Mouse (Mus musculus): ENCODE results near the gene Agpat3. TPM values are rescaled to one million over a fixed set of nuclear protein-coding genes. Genes with fewer than 3 reads are reported as not detected.

The Agpat3 gene
- polyA plus RNA-seq, 1 experiment from 2014 or later: 58.2 TPM

- Histone ChIP-seq H3K4me3 (no peak overlapping the region), H3K9ac (replicated peaks) (no peak overlapping the region), H3K27me3 (no peaks in the 10 kb centered on the region), H3K9me3 (no peaks in the 10 kb centered on the region), H3K4me2 (replicated peaks) (no peak overlapping the region), H3K36me3 (no peaks in the 10 kb centered on the region), H3K4me1 (no peaks in the 10 kb centered on the region), H3K27ac (replicated peaks) (no peak overlapping the region)
- WGBS: 92% methylated on average over 4 of the region's 4 CpGs
- no peak for ATAC-seq (ENCODE audit: low FRiP score, low read depth)
Observed at GRCm38 (mm10) chr10:78358266-78358665, 6.0 kb upstream of the Agpat3 start.

GRCm38 (mm10) chr10:78357742-78358141 is 5.5 kb upstream of the Agpat3 start:
- no peaks in the 10 kb centered on the region for H3K9me3 ChIP-seq
- H3K27me3 ChIP-seq: no peaks in the 10 kb centered on the region
- H3K27ac ChIP-seq (replicated peaks): no peak overlapping the region
- H3K4me1 ChIP-seq: no peaks in the 10 kb centered on the region
- 90% methylated on average over 5 of the region's 5 CpGs for WGBS
- H3K9ac ChIP-seq (replicated peaks): no peak overlapping the region
- H3K36me3 ChIP-seq: no peaks in the 10 kb centered on the region
- H3K4me3 ChIP-seq: no peak overlapping the region
- no peak overlapping the region for H3K4me2 ChIP-seq (replicated peaks)
- no peak for ATAC-seq (ENCODE audit: low FRiP score, low read depth)

- Histone ChIP-seq H3K4me1 (peaks cover 5% of the 10 kb centered on the region), H3K36me3 (no peaks in the 10 kb centered on the region), H3K27me3 (no peaks in the 10 kb centered on the region), H3K4me2 (replicated peaks) (no peak overlapping the region), H3K27ac (replicated peaks) (no peak overlapping the region), H3K4me3 (no peak overlapping the region), H3K9ac (replicated peaks) (no peak overlapping the region), H3K9me3 (no peaks in the 10 kb centered on the region)
- no peak for ATAC-seq (ENCODE audit: low FRiP score, low read depth)
- 92% methylated on average over 1 of the region's 1 CpGs for WGBS
Observed at GRCm38 (mm10) chr10:78355931-78356593, 3.8 kb upstream of the Agpat3 start.

- Histone ChIP-seq H3K9ac (replicated peaks) (no peak overlapping the region), H3K9me3 (no peaks in the 10 kb centered on the region), H3K27me3 (no peaks in the 10 kb centered on the region), H3K4me2 (replicated peaks) (no peak overlapping the region), H3K36me3 (no peaks in the 10 kb centered on the region), H3K4me3 (no peak overlapping the region), H3K27ac (replicated peaks) (no peak overlapping the region), H3K4me1 (peaks cover 20% of the 10 kb centered on the region)
- WGBS: 74% methylated on average over 4 of the region's 4 CpGs
- ATAC-seq (ENCODE audit: low FRiP score, low read depth): no peak
Observed at GRCm38 (mm10) chr10:78353196-78353595, 907 bp upstream of the Agpat3 start.

GRCm38 (mm10) chr10:78352666-78353030 is 359 bp upstream of the Agpat3 start:
- 22% methylated on average over 8 of the region's 8 CpGs for WGBS
- ATAC-seq (ENCODE audit: low FRiP score, low read depth): no peak; the same call in 1 of the 2 replicates

GRCm38 (mm10) chr10:78351564-78351886 is 764 bp downstream of the Agpat3 start:
- H3K9me3 ChIP-seq: no peaks in the 10 kb centered on the region
- 4% methylated on average over 13 of the region's 13 CpGs for WGBS
- ATAC-seq (ENCODE audit: low FRiP score, low read depth): no peak
- H3K27ac ChIP-seq (replicated peaks): no peak overlapping the region
- peaks cover 20% of the 10 kb centered on the region for H3K4me1 ChIP-seq
- H3K27me3 ChIP-seq: no peaks in the 10 kb centered on the region
- H3K4me3 ChIP-seq: peak overlapping the region; percentile 95
- H3K36me3 ChIP-seq: no peaks in the 10 kb centered on the region
- peak overlapping the region; percentile 97 for H3K9ac ChIP-seq (replicated peaks)
- H3K4me2 ChIP-seq (replicated peaks): peak overlapping the region; percentile 81

More at GRCm38 (mm10) chr10:78352666-78353030, 359 bp upstream of the Agpat3 start:
- no peaks in the 10 kb centered on the region for H3K27me3 ChIP-seq
- H3K4me2 ChIP-seq (replicated peaks): peak overlapping the region; percentile 81
- H3K27ac ChIP-seq (replicated peaks): peak overlapping the region; percentile 70
- no peaks in the 10 kb centered on the region for H3K9me3 ChIP-seq
- H3K4me1 ChIP-seq: peaks cover 20% of the 10 kb centered on the region
- no peaks in the 10 kb centered on the region for H3K36me3 ChIP-seq
- H3K4me3 ChIP-seq: peak overlapping the region; percentile 95
- H3K9ac ChIP-seq (replicated peaks): peak overlapping the region; percentile 97

- no peaks in the 10 kb centered on the region for H3K27me3 ChIP-seq
- H3K9me3 ChIP-seq: no peaks in the 10 kb centered on the region
- H3K4me3 ChIP-seq: peak overlapping the region; percentile 95
- peak overlapping the region; percentile 97 for H3K9ac ChIP-seq (replicated peaks)
- peak overlapping the region; percentile 81 for H3K4me2 ChIP-seq (replicated peaks)
- WGBS: 35% methylated on average over 6 of the region's 6 CpGs
- no peak overlapping the region for H3K27ac ChIP-seq (replicated peaks)
- ATAC-seq (ENCODE audit: low FRiP score, low read depth): no peak
- peaks cover 20% of the 10 kb centered on the region for H3K4me1 ChIP-seq
- H3K36me3 ChIP-seq: no peaks in the 10 kb centered on the region
Observed at GRCm38 (mm10) chr10:78350796-78351556, 1.3 kb downstream of the Agpat3 start.

GRCm38 (mm10) chr10:78349464-78350165 is 2.7 kb downstream of the Agpat3 start:
- 81% methylated on average over 15 of the region's 15 CpGs for WGBS
- Histone ChIP-seq H3K27ac (replicated peaks) (no peak overlapping the region), H3K36me3 (no peaks in the 10 kb centered on the region), H3K9me3 (no peaks in the 10 kb centered on the region), H3K4me3 (no peak overlapping the region), H3K4me1 (peaks cover 23% of the 10 kb centered on the region), H3K27me3 (no peaks in the 10 kb centered on the region), H3K9ac (replicated peaks) (no peak overlapping the region), H3K4me2 (replicated peaks) (no peak overlapping the region)
- ATAC-seq (ENCODE audit: low FRiP score, low read depth): no peak

- H3K4me3 ChIP-seq: no peak overlapping the region
- no peak overlapping the region for H3K4me2 ChIP-seq (replicated peaks)
- no peaks in the 10 kb centered on the region for H3K36me3 ChIP-seq
- no peak overlapping the region for H3K27ac ChIP-seq (replicated peaks)
- no peak overlapping the region for H3K9ac ChIP-seq (replicated peaks)
- no peaks in the 10 kb centered on the region for H3K27me3 ChIP-seq
- no peaks in the 10 kb centered on the region for H3K9me3 ChIP-seq
- no peak for ATAC-seq (ENCODE audit: low FRiP score, low read depth)
- WGBS: 89% methylated on average over 5 of the region's 5 CpGs
- peaks cover 23% of the 10 kb centered on the region for H3K4me1 ChIP-seq
Observed at GRCm38 (mm10) chr10:78348211-78348610, 4.1 kb downstream of the Agpat3 start.

GRCm38 (mm10) chr10:78347486-78347885 is 4.8 kb downstream of the Agpat3 start:
- WGBS: 70% methylated on average over 6 of the region's 6 CpGs
- ATAC-seq (ENCODE audit: low FRiP score, low read depth): no peak
- no peak overlapping the region for H3K4me2 ChIP-seq (replicated peaks)

GRCm38 (mm10) chr10:78345466-78345865 is 6.8 kb downstream of the Agpat3 start:
- Histone ChIP-seq H3K9me3 (no peaks in the 10 kb centered on the region), H3K4me3 (no peak overlapping the region), H3K4me2 (replicated peaks) (no peak overlapping the region), H3K4me1 (peaks cover 12% of the 10 kb centered on the region), H3K36me3 (no peaks in the 10 kb centered on the region), H3K27me3 (no peaks in the 10 kb centered on the region), H3K9ac (replicated peaks) (no peak overlapping the region), H3K27ac (replicated peaks) (no peak overlapping the region)
- ATAC-seq (ENCODE audit: low FRiP score, low read depth): no peak
- WGBS: 93% methylated on average over 2 of the region's 2 CpGs

More at GRCm38 (mm10) chr10:78347486-78347885, 4.8 kb downstream of the Agpat3 start:
- Histone ChIP-seq H3K9me3 (no peaks in the 10 kb centered on the region), H3K27me3 (no peaks in the 10 kb centered on the region), H3K4me3 (no peak overlapping the region), H3K9ac (replicated peaks) (no peak overlapping the region), H3K4me1 (peaks cover 23% of the 10 kb centered on the region), H3K27ac (replicated peaks) (no peak overlapping the region), H3K36me3 (no peaks in the 10 kb centered on the region)

GRCm38 (mm10) chr10:78342091-78342490 is 10.2 kb downstream of the Agpat3 start:
- Histone ChIP-seq H3K27me3 (no peaks in the 10 kb centered on the region), H3K4me3 (no peak overlapping the region), H3K4me1 (0 out of 2 replicates have a peak, but pooled peaks cover 5% of the 10 kb centered on the region), H3K9me3 (no peaks in the 10 kb centered on the region), H3K9ac (replicated peaks) (no peak overlapping the region), H3K4me2 (replicated peaks) (no peak overlapping the region), H3K36me3 (peaks cover 11% of the 10 kb centered on the region; the same call in 1 of the 2 replicates), H3K27ac (replicated peaks) (no peak overlapping the region)
- ATAC-seq (ENCODE audit: low FRiP score, low read depth): no peak
- WGBS: 89% methylated on average over 1 of the region's 1 CpGs

All from midbrain, embryonic 12.5 days (tissue).